Mouse (Mus musculus) embryonic fibroblast, embryonic 13.5 days (primary cell): ENCODE results near the gene Rubcnl. TPM values are rescaled to one million over a fixed set of nuclear protein-coding genes. Genes with fewer than 3 reads are reported as not detected.

Source experiments
- H3K27ac ChIP-seq: 2 replicates; pipeline ENCODE4 v1.5.1; 2012; ENCODE audit warnings: low read length, control low read depth, inconsistent platforms; ENCODE audit not compliant: insufficient read depth
- H3K4me1 ChIP-seq: 2 replicates; pipeline ENCODE4 v1.6.1; 2011; ENCODE audit warnings: low read length; ENCODE audit not compliant: control insufficient read depth, insufficient read depth
- H3K4me3 ChIP-seq: 2 replicates; pipeline ENCODE4 v1.5.1; 2011; ENCODE audit warnings: mild to moderate bottlenecking, control low read depth, low read length; ENCODE audit not compliant: insufficient read depth
- CTCF ChIP-seq: IDR thresholded peaks from 2 replicates; pipeline ENCODE4 v1.5.1; 2011; ENCODE audit warnings: mild to moderate bottlenecking, control low read depth, low read length, moderate library complexity, borderline replicate concordance; ENCODE audit not compliant: insufficient read depth
- POLR2A ChIP-seq: IDR thresholded peaks from 2 replicates; pipeline ENCODE4 v1.6.1; 2011; ENCODE audit warnings: low read depth, mild to moderate bottlenecking, control low read depth, low read length, moderate library complexity
- polyA plus RNA-seq: library from polyadenylated mRNA; stranded (reverse); fragments of >200 nt; gene quantifications from 2 replicates; pipeline ENCODE4 v1.2.4, GENCODE M21; 2011; ENCODE audit warnings: low read depth; ENCODE audit not compliant: missing spikeins, insufficient read length

The Rubcnl gene
- polyA plus RNA-seq, 1 experiment: 0.54 TPM

GRCm38 (mm10) chr14:74989909-74990308 is 25.9 kb upstream of the Rubcnl start:
- Histone ChIP-seq H3K4me3 (no peak overlapping the region), H3K4me1 (no peaks in the 10 kb centered on the region), H3K27ac (no peak overlapping the region)
- no peak for TF ChIP-seq POLR2A
- no peak for TF ChIP-seq CTCF

- Histone ChIP-seq H3K4me1 (no peaks in the 10 kb centered on the region), H3K27ac (no peak overlapping the region), H3K4me3 (no peak overlapping the region)
- TF ChIP-seq CTCF: no peak
Observed at GRCm38 (mm10) chr14:74990504-74990903, 25.3 kb upstream of the Rubcnl start.

- Histone ChIP-seq H3K4me3 (no peak overlapping the region), H3K27ac (peak overlapping the region; percentile 61; the same call in 1 of the 2 replicates), H3K4me1 (peaks cover 18% of the 10 kb centered on the region)
- no peak for TF ChIP-seq POLR2A
- TF ChIP-seq CTCF: no peak
Observed at GRCm38 (mm10) chr14:74996556-74996955, 19.3 kb upstream of the Rubcnl start.

- peaks cover 23% of the 10 kb centered on the region for H3K4me1 ChIP-seq
Observed at GRCm38 (mm10) chr14:74997041-74997440, 18.8 kb upstream of the Rubcnl start.

GRCm38 (mm10) chr14:75001364-75001763 is 14.5 kb upstream of the Rubcnl start:
- TF ChIP-seq CTCF: no peak
- TF ChIP-seq POLR2A: no peak
- Histone ChIP-seq H3K4me3 (no peak overlapping the region), H3K27ac (peak overlapping the region; percentile 95), H3K4me1 (peaks cover 22% of the 10 kb centered on the region)

More at GRCm38 (mm10) chr14:74997041-74997440, 18.8 kb upstream of the Rubcnl start:
- no peak overlapping the region for H3K4me3 ChIP-seq
- TF ChIP-seq CTCF (no peak), POLR2A (no peak)
- H3K27ac ChIP-seq: peak overlapping the region; percentile 61; the same call in 1 of the 2 replicates

- Histone ChIP-seq H3K27ac (no peak overlapping the region), H3K4me1 (peaks cover 17% of the 10 kb centered on the region), H3K4me3 (no peak overlapping the region)
- TF ChIP-seq POLR2A: no peak
- TF ChIP-seq CTCF: no peak
Observed at GRCm38 (mm10) chr14:75003356-75003755, 12.5 kb upstream of the Rubcnl start.

GRCm38 (mm10) chr14:75005478-75006199 is 10.2 kb upstream of the Rubcnl start:
- no peak overlapping the region for H3K4me3 ChIP-seq
- H3K27ac ChIP-seq: no peak overlapping the region
- TF ChIP-seq POLR2A (no peak), CTCF (no peak)
- peaks cover 14% of the 10 kb centered on the region for H3K4me1 ChIP-seq

- Histone ChIP-seq H3K27ac (no peak overlapping the region), H3K4me1 (no peaks in the 10 kb centered on the region), H3K4me3 (no peak overlapping the region)
- TF ChIP-seq POLR2A: no peak
- TF ChIP-seq CTCF: no peak
Observed at GRCm38 (mm10) chr14:75010346-75010745, 5.5 kb upstream of the Rubcnl start.

GRCm38 (mm10) chr14:75010986-75011655 is 4.7 kb upstream of the Rubcnl start:
- Histone ChIP-seq H3K4me3 (no peak overlapping the region), H3K27ac (no peak overlapping the region), H3K4me1 (no peaks in the 10 kb centered on the region)
- TF ChIP-seq CTCF (no peak), POLR2A (no peak)

- H3K4me1 ChIP-seq: no peaks in the 10 kb centered on the region
- TF ChIP-seq CTCF (no peak), POLR2A (no peak)
- H3K4me3 ChIP-seq: peak overlapping the region; percentile 60; the same call in 1 of the 2 replicates
- H3K27ac ChIP-seq: no peak overlapping the region
Observed at GRCm38 (mm10) chr14:75016715-75017020, 841 bp downstream of the Rubcnl start.
